Mouse (Mus musculus) erythroblast, embryonic 14.5 days (primary cell): ENCODE measurements around the gene Qrfp. TPM values are rescaled to one million over a fixed set of nuclear protein-coding genes. Genes with fewer than 3 reads are reported as not detected.

Experiments
- H3K27me3 ChIP-seq: 2 replicates; pipeline ENCODE4 v1.6.1; 2012; ENCODE audit warnings: inconsistent platforms; ENCODE audit not compliant: control insufficient read depth
- H3K36me3 ChIP-seq: 2 replicates; pipeline ENCODE4 v1.6.1; 2012; ENCODE audit warnings: mild to moderate bottlenecking, inconsistent platforms; ENCODE audit not compliant: control insufficient read depth
- H3K4me1 ChIP-seq: 2 replicates; pipeline ENCODE4 v1.6.1; 2012; ENCODE audit warnings: inconsistent platforms; ENCODE audit not compliant: control insufficient read depth
- H3K4me3 ChIP-seq: replicated peaks from 2 replicates; pipeline ENCODE3; 2012; ENCODE audit warnings: moderate library complexity, mild to moderate bottlenecking, inconsistent platforms
- H3K9me3 ChIP-seq: 2 replicates; pipeline ENCODE4 v1.6.1; 2012; ENCODE audit warnings: low read length, inconsistent platforms, mixed read lengths; ENCODE audit not compliant: control insufficient read depth
- GATA1 ChIP-seq: IDR thresholded peaks from 2 replicates; pipeline ENCODE4 v1.6.1; 2012; ENCODE audit warnings: low read length, inconsistent platforms, mixed read lengths
- TAL1 ChIP-seq: IDR thresholded peaks from 3 replicates; pipeline ENCODE4 v1.6.1; 2012; ENCODE audit warnings: low read length, inconsistent platforms, mixed read lengths
- polyA plus RNA-seq: library from polyadenylated mRNA; stranded (reverse); fragments of >175 nt; gene quantifications from 2 replicates; pipeline ENCODE4 v1.2.3, GENCODE M21; 2012

The Qrfp gene
- polyA plus RNA-seq, 1 experiment: not detected

DNA sequence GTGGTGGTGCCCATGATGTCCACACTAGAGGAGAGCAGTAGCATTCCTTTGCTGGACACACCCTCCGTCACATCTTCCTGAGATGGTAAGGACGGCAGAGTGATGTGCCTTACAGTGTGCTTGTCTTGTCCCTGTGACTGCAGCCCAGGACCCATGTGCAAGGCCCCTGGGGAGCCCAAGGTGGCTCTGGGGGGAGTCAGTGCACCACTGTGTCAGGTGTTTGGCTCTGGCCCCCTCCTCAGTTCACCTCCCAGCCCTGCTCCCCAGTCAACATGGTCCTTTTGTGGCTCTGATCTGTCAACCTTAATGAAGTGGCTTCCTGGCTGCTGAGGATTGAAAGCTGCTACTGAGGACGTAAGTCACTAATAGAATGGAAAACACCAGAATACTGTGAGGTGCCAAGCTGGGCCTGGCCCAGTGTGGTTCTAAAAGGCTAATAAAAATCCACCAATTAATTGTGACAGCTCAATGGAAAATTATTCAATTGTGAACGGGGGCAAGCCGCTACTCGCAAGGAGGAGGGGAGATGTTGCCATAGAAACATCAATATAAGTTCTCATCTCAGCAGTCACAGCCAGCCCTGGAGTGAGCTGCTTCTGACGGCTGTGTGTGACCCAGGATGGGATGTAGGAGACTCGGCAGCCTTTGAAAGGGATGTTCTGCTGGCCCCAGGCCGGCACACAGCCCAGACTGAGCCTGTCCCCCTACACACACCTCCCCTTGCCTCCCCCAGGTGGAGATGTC, 3.6 kb downstream of the Qrfp start:
- H3K27me3 ChIP-seq: peaks cover 26% of the 10 kb centered on the region
- no peaks in the 10 kb centered on the region for H3K4me1 ChIP-seq
- TF ChIP-seq GATA1 (no peak), TAL1 (no peak)
- H3K4me3 ChIP-seq: no peak overlapping the region
- peaks cover 27% of the 10 kb centered on the region for H3K36me3 ChIP-seq
- no peaks in the 10 kb centered on the region for H3K9me3 ChIP-seq

- Histone ChIP-seq H3K4me1 (no peaks in the 10 kb centered on the region), H3K4me3 (no peak overlapping the region), H3K36me3 (peaks cover 60% of the 10 kb centered on the region), H3K9me3 (no peaks in the 10 kb centered on the region), H3K27me3 (peaks cover 2% of the 10 kb centered on the region)
- TF ChIP-seq TAL1: no peak
- TF ChIP-seq GATA1: no peak
These were observed 6.9 kb downstream of the Qrfp start for GRCm38 (mm10) chr2:31803480-31803879.

DNA sequence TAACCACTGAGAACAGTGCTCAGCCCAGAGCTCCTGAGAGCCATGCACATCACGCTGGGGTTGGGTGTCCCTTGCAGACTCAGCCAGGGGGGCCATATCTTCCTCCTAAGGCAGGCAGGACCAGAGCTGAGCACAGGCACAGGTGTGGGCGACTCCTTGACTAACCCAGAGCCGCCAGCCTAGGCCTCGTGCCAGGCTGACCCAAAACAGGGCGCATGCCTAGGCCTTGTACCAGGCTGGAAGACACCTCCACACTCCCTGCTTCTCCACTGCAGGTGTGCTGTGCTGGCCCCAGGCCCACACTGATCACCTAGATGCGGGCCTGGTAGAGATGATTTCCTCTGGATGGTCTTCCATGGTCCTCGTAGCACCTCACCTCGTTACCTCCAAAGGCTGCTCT, 7.6 kb downstream of the Qrfp start:
- no peaks in the 10 kb centered on the region for H3K9me3 ChIP-seq
- H3K4me3 ChIP-seq: no peak overlapping the region
- H3K27me3 ChIP-seq: no peaks in the 10 kb centered on the region
- no peaks in the 10 kb centered on the region for H3K4me1 ChIP-seq
- TF ChIP-seq GATA1 (no peak), TAL1 (no peak)
- H3K36me3 ChIP-seq: peaks cover 67% of the 10 kb centered on the region

GRCm38 (mm10) chr2:31801416-31801815, 9.0 kb downstream of the Qrfp start:
- no peak overlapping the region for H3K4me3 ChIP-seq
- peaks cover 81% of the 10 kb centered on the region for H3K36me3 ChIP-seq
- H3K4me1 ChIP-seq: no peaks in the 10 kb centered on the region
- no peaks in the 10 kb centered on the region for H3K27me3 ChIP-seq
- no peaks in the 10 kb centered on the region for H3K9me3 ChIP-seq
- TF ChIP-seq TAL1: no peak
- no peak for TF ChIP-seq GATA1

DNA sequence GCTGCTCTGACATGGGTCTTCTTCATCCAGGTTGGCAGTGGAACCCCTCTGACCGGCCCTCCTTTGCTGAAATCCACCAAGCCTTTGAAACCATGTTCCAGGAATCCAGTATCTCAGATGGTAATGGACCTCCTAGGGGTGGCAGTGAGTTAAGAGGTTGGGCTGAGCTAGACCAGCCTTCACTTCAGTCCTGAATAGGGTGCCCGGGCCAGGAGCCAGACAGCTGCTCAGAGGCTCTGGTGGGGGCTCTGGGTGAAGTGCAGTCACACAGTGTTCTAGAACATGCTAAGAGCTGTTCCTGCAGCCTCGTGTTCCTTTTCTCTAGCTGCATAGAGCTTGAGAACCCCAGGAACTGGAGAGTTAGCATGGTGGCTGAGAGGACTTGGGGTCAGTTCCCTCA, 13.4 kb downstream of the Qrfp start:
- no peak overlapping the region for H3K4me3 ChIP-seq
- H3K9me3 ChIP-seq: no peaks in the 10 kb centered on the region
- TF ChIP-seq TAL1 (no peak), GATA1 (no peak)
- no peaks in the 10 kb centered on the region for H3K4me1 ChIP-seq
- no peaks in the 10 kb centered on the region for H3K27me3 ChIP-seq
- H3K36me3 ChIP-seq: peaks cover 91% of the 10 kb centered on the region

GRCm38 (mm10) chr2:31792611-31793010, 17.8 kb downstream of the Qrfp start:
- H3K4me1 ChIP-seq: no peaks in the 10 kb centered on the region
- TF ChIP-seq GATA1: no peak
- no peak for TF ChIP-seq TAL1
- H3K4me3 ChIP-seq: no peak overlapping the region
- H3K9me3 ChIP-seq: no peaks in the 10 kb centered on the region
- H3K36me3 ChIP-seq: peaks cover 85% of the 10 kb centered on the region
- no peaks in the 10 kb centered on the region for H3K27me3 ChIP-seq

DNA sequence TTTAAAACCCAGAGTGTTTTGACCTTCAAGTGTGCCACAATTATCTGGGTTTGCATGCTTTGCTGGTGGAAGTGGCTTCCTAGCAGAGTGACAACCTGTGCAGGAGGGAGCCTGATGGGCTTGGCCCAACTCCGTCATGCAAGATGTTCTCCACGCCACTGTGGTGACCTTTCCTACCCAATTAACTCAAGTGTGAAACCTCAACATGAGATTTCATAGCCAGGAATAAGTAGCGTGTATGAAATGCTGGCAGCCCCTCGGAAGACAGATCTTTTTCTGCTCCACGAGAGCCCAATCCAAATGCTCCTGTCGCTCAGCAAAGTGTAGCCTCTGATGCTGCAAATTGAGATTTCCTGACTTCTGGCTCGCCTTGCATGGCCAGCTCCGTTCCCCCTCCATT, 19.1 kb downstream of the Qrfp start:
- no peaks in the 10 kb centered on the region for H3K4me1 ChIP-seq
- no peaks in the 10 kb centered on the region for H3K27me3 ChIP-seq
- H3K36me3 ChIP-seq: peaks cover 84% of the 10 kb centered on the region
- no peaks in the 10 kb centered on the region for H3K9me3 ChIP-seq
- H3K4me3 ChIP-seq: no peak overlapping the region
- no peak for TF ChIP-seq TAL1
- TF ChIP-seq GATA1: no peak

DNA sequence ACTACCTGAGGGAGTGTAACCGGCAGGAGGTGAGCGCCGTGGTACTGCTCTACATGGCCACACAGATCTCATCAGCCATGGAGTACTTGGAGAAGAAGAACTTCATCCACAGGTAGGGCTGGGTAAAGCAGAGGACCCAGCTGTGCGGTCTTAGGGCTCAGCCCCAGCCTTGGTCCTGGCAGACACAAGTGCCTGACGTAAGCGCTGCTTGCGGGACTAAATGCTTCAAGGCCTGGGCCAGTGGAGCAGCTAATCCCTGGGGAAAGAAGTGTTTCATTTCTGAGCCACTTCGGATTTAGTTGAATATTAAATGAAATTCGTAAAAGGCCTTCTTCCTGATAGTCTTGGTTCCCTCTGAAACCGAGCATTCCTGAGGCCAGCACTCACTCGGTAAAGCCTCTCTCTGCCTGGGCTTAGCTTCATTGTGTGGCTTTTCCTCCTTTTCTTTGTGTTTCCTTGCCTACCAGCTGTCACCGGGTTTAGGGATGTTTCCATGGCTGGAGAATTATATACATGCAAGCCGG, 19.6 kb downstream of the Qrfp start:
- no peaks in the 10 kb centered on the region for H3K4me1 ChIP-seq
- H3K27me3 ChIP-seq: no peaks in the 10 kb centered on the region
- no peaks in the 10 kb centered on the region for H3K9me3 ChIP-seq
- peaks cover 84% of the 10 kb centered on the region for H3K36me3 ChIP-seq
- no peak for TF ChIP-seq GATA1
- no peak for TF ChIP-seq TAL1
- no peak overlapping the region for H3K4me3 ChIP-seq

DNA sequence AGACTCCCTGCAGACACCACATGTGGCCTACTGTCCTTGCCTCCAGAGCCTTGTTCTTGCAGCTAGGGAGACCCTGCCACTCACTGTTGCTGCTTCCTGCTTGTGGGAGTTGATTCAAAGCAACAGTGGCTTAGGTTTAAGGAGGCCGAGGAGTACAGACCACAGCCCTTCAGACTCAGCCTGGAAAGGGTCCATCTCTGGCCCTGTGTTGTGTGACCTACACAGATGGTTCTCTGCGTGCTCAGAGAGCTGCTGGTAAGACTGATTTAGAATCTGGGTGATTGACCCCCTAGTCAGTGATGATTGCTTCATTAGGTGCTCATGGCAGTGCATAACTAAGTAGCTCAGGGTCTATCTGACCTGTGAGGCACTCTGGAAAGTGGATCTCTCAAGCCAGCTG, 21.2 kb downstream of the Qrfp start:
- no peak for TF ChIP-seq TAL1
- no peak for TF ChIP-seq GATA1
- H3K9me3 ChIP-seq: no peaks in the 10 kb centered on the region
- H3K27me3 ChIP-seq: no peaks in the 10 kb centered on the region
- H3K4me1 ChIP-seq: no peaks in the 10 kb centered on the region
- peaks cover 89% of the 10 kb centered on the region for H3K36me3 ChIP-seq
- no peak overlapping the region for H3K4me3 ChIP-seq

DNA sequence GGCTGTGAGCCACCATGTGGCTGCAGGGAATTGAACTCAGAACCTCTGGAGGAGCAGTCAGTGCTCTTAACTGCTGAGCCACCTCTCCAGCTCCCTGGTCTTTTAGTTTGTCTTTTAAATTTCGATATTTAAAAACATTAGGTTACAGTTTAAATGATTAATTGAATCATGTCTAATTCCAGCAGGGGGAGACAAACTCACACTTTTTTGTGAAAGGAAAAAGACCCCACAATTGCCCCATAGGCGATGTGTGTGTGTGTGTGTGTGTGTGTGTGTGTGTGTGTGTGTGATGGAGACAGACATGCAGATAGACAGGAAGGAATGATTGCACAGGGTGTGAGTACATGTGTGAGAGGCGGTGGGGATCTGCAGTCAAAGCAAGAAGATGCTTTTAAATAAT, 22.2 kb downstream of the Qrfp start:
- Histone ChIP-seq H3K4me1 (no peaks in the 10 kb centered on the region), H3K27me3 (no peaks in the 10 kb centered on the region), H3K36me3 (peaks cover 89% of the 10 kb centered on the region), H3K4me3 (no peak overlapping the region), H3K9me3 (no peaks in the 10 kb centered on the region)
- no peak for TF ChIP-seq TAL1
